Mouse (Mus musculus) layer of hippocampus, adult 2 months (tissue): ENCODE results near the gene F2r. TPM values are rescaled to one million over a fixed set of nuclear protein-coding genes. Genes with fewer than 3 reads are reported as not detected.

Experiments
- DNase-seq, 2 experiments: peaks; one replicate each; pipeline ENCODE4 v3.0.0; 2022; ENCODE audit warnings: low spot score in 2 of 2
- H3K27ac ChIP-seq: fragments of 200-600 bp; 2 replicates; pipeline ENCODE4 v1.8.1; 2022
- H3K4me3 ChIP-seq: fragments of 200-600 bp; 2 replicates; pipeline ENCODE4 v1.8.1; 2022; ENCODE audit warnings: mild to moderate bottlenecking
- CTCF ChIP-seq: fragments of 200-600 bp; conservative IDR thresholded peaks from 2 replicates; pipeline ENCODE4 v1.8.1; 2022; ENCODE audit warnings: antibody characterized with exemption, mild to moderate bottlenecking, moderate library complexity
- total RNA-seq, 2 experiments: library from RNA; stranded (reverse); gene quantifications; 2 replicates each; pipeline ENCODE4 v1.2.3; 2021

Gene F2r
- total RNA-seq, 2 experiments from 2014 or later: 4.6 to 5.7 TPM

- TF ChIP-seq CTCF: no peak
- Histone ChIP-seq H3K4me3 (peak overlapping the region; percentile 81), H3K27ac (no peak overlapping the region)
- no peak for DNase-seq
Observed at GRCm38 (mm10) chr13:95618859-95619258, 572 bp upstream of the F2r start.

GRCm38 (mm10) chr13:95617671-95618171 lies 566 bp downstream of the F2r start:
- no peak overlapping the region for H3K27ac ChIP-seq
- H3K4me3 ChIP-seq: peak overlapping the region; percentile 81
- TF ChIP-seq CTCF: no peak
- no peak for DNase-seq

GRCm38 (mm10) chr13:95617082-95617670 lies 1.1 kb downstream of the F2r start:
- Histone ChIP-seq H3K27ac (no peak overlapping the region), H3K4me3 (peak overlapping the region; percentile 81; the same call in 1 of the 2 replicates)
- TF ChIP-seq CTCF: no peak
- DNase-seq: no peak

GRCm38 (mm10) chr13:95616512-95616911 lies 1.8 kb downstream of the F2r start:
- no peak for TF ChIP-seq CTCF
- DNase-seq: no peak
- Histone ChIP-seq H3K27ac (no peak overlapping the region), H3K4me3 (no peak overlapping the region)

GRCm38 (mm10) chr13:95614757-95615156 lies 3.5 kb downstream of the F2r start:
- Histone ChIP-seq H3K27ac (no peak overlapping the region), H3K4me3 (no peak overlapping the region)
- no peak for TF ChIP-seq CTCF
- no peak for DNase-seq

GRCm38 (mm10) chr13:95612243-95612642 lies 6.0 kb downstream of the F2r start:
- H3K4me3 ChIP-seq: no peak overlapping the region
- H3K27ac ChIP-seq: no peak overlapping the region
- no peak for TF ChIP-seq CTCF
- DNase-seq: no peak

- H3K4me3 ChIP-seq: no peak overlapping the region
- no peak overlapping the region for H3K27ac ChIP-seq
- DNase-seq: no peak
- no peak for TF ChIP-seq CTCF
Observed at GRCm38 (mm10) chr13:95611752-95612151, 6.5 kb downstream of the F2r start.

- H3K4me3 ChIP-seq: no peak overlapping the region
- no peak for TF ChIP-seq CTCF
- no peak for DNase-seq
- no peak overlapping the region for H3K27ac ChIP-seq
Observed at GRCm38 (mm10) chr13:95610786-95611562, 7.3 kb downstream of the F2r start.

- no peak for TF ChIP-seq CTCF
- H3K27ac ChIP-seq: no peak overlapping the region
- no peak for DNase-seq
- no peak overlapping the region for H3K4me3 ChIP-seq
Observed at GRCm38 (mm10) chr13:95609088-95609420, 9.2 kb downstream of the F2r start.

GRCm38 (mm10) chr13:95608416-95609087 lies 9.7 kb downstream of the F2r start:
- TF ChIP-seq CTCF: no peak
- no peak overlapping the region for H3K27ac ChIP-seq
- DNase-seq: no peak
- H3K4me3 ChIP-seq: no peak overlapping the region

GRCm38 (mm10) chr13:95607019-95607418 lies 11.3 kb downstream of the F2r start:
- TF ChIP-seq CTCF: no peak

GRCm38 (mm10) chr13:95604288-95604687 lies 14.0 kb downstream of the F2r start:
- Histone ChIP-seq H3K27ac (no peak overlapping the region), H3K4me3 (no peak overlapping the region)
- TF ChIP-seq CTCF: no peak
- DNase-seq: no peak

More at GRCm38 (mm10) chr13:95607019-95607418, 11.3 kb downstream of the F2r start:
- no peak for DNase-seq
- no peak overlapping the region for H3K4me3 ChIP-seq
- H3K27ac ChIP-seq: no peak overlapping the region

- no peak for DNase-seq
- no peak for TF ChIP-seq CTCF
- Histone ChIP-seq H3K27ac (no peak overlapping the region), H3K4me3 (no peak overlapping the region)
Observed at GRCm38 (mm10) chr13:95599833-95600359, 18.4 kb downstream of the F2r start.
